Mouse (Mus musculus) adrenal gland, adult 2 months (tissue): ENCODE measurements around the gene Ube2e3. TPM values are rescaled to one million over a fixed set of nuclear protein-coding genes. Genes with fewer than 3 reads are reported as not detected.

ENCODE experiments used
- DNase-seq: peaks from one replicate; pipeline ENCODE4 v3.0.0; 2021
- long read RNA-seq: library from polyadenylated mRNA; stranded (forward); transcript quantifications from one replicate; pipeline ENCODE4 v2.0.0, GENCODE M21; 2021
- polyA plus RNA-seq: library from polyadenylated mRNA; depleted of rRNA; stranded (reverse); fragments of >200 nt; gene quantifications from 2 replicates; pipeline ENCODE4 v1.2.3, GENCODE M21; 2012; rRNA removed
- total RNA-seq, 2 experiments: library from RNA; stranded (reverse); gene quantifications; 2 replicates each; pipeline ENCODE4 v1.2.3; 2021

Ube2e3 gene
- total RNA-seq: 10 to 100 TPM; 41.4 to 48.7 TPM
- polyA plus RNA-seq: 57.7 and 62.7 TPM in 2 replicates
- long read RNA-seq, transcript Ube2e3-201 (6 exons, 2,249 nt): major isoform, 25 of 26 reads
- long read RNA-seq, partial matches to known transcripts: 1 of 26 reads
- long read RNA-seq, other reads (novel, unspliced or antisense): 0 of 26 reads

DNA sequence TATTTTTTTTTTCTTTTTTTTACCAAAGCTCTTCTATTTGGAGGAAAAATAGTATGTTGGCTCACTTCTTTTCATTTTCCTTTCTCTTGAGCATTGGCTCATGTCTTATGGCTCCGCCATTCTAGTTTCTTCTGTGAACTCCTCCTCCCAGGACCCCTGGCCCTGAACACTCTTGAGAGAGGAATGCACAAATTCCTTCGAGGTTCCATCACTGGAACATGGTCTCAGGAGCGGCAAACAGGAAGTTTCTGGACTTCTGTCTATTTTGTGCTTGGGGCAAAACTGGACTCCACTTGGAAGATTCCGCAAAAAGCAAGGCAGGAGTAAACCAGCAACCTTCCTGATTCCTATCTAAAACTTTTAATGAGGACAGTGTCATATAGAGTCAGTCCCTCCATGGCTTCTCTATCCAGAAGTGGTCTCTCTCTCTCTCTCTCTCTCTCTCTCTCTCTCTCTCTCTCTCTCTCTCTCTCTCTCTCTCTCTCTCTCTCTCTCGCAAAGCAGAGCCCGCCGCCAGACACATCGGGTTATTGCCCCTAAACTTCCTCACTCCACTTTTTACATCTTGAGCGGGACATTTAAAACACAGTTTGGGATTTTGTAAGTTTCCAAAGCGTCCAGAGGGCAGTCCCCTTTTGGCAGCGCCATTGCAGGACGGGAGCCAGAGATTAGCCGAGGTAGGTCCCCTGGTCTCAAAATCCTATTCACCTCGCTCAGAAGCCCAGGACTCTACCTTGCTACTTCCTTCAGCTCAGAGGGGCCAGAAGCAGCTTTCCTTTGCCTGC, at the start of gene Ube2e3:
Ube2e3 (plus strand) TSS at position 399 of the 785 bp plus-strand sequence.
- DNase-seq: no peak

- no peak for DNase-seq
Observed at GRCm38 (mm10) chr2:78829887-78830286, 38.0 kb upstream of the Ube2e3 start.

GRCm38 (mm10) chr2:78841494-78842224, 26.3 kb upstream of the Ube2e3 start:
- DNase-seq: no peak

- DNase-seq: no peak
Observed at GRCm38 (mm10) chr2:78844365-78844764, 23.6 kb upstream of the Ube2e3 start.

DNA sequence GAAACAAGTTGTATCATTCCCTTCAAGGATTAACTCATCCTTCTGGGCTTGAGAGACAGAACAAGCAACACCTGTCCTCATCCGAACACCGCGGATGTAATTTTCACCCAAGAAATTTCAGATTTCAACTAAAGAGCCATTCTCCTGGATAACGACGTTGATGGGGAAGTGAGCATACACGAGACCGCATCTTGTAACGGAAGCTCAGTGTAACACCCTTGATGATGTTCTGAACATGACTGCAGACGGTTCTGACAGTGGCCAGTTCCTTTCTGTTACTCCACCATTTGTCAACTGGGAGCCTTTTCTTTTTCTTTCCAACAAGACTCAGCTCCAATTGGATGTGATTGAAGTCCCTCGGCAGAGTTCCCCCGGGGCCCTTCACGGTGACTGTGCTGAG, 22.6 kb upstream of the Ube2e3 start:
- DNase-seq: no peak

DNA sequence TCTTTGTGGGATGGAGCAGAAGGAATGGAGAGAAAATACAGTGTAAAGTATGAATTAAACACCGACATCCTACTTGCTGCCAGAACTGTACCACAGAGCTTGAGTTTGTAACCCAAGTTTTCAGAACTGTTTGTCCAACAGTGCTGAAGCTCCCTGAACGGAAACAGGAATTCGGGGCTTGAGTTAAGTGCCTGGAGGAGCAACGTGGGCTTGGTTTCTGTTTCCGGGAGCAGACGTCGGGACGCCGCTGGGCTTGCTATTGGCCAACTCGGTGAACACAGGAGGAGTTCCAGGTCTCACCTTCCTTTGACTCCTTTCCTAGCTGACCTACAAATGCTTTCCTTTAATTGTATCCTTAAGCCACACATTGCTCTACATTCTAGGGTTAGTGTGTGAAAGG, 22.2 kb upstream of the Ube2e3 start:
- no peak for DNase-seq

DNA sequence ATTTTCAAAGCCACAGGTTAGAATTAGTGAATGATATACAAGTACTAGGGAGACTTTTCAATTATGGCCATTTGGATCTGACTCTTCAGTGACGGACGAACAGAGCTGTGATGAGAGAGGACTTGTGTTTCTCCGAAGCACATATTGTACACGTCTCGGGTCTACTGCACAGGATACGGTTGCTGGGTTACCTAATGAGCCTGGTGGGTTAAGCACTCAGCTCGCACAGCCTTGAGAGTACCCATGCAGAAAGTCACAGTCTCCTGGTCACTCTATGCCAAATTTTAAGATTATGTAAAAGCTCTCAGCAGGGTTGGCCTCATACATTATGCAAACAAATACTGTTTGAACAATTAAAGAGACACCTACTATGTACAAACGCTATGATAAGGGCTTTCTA, 13.6 kb upstream of the Ube2e3 start:
- DNase-seq: no peak

- no peak for DNase-seq
Observed at GRCm38 (mm10) chr2:78858628-78859027, 9.3 kb upstream of the Ube2e3 start.

DNA sequence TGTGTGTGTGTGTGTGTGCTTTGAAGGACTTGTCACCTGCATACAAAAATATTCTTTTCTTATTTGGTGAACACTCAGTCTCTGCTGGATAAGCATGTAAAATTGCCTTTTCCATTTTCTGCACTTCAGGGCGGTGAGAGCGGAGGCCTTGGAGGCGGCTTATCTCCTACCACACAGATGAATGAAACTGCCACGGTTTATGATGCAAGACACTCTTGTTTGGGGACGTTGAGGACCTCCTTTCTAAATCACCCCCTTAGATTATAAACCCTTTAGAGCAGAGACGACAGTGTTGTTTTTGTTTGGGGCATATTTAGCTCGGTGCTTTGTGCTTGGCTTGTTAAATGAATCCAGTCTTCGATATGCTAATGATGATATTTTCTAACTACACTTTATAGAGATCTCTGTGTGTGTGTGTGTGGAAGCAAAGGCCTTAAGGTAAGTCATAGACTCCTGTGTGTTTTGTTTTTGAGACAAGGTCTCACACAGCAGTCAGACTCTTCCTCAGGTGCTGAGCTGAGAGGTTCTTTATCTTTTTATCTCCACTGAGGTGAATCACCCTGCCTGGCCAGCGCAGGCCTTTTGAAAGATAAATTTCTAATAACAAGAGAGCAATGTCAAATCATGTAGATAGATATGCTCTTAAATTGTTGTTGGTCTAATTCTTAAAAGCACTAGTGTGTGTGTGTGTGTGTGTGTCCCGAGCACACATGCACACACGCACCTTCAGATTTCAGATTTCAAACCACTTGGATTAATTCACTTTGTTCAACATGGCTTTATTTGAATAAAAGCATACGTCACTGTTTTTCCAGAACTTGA, 8.4 kb upstream of the Ube2e3 start:
- no peak for DNase-seq

GRCm38 (mm10) chr2:78860088-78860372, 7.9 kb upstream of the Ube2e3 start:
- DNase-seq: no peak

- no peak for DNase-seq
Observed at GRCm38 (mm10) chr2:78864116-78864515, 3.8 kb upstream of the Ube2e3 start.

DNA sequence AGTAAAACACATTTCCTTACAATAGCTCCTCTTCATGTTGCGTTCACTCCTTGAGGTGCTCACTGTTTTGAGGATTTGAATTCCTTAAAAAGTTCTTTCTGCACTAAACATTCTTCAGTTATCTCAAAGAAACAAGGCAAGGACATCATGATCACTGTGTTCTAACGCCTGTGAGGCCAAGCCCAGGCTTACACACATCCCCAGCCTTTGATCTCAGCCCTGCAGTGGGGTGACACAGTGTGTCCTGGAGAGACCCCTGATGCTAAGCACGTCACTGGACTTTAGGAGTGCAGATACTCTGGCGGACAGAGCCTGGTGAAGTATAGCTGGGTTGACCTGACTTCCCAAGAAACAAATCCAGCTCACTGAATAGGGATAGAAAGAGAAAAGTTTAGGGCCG, 3.1 kb upstream of the Ube2e3 start:
- DNase-seq: no peak

GRCm38 (mm10) chr2:78868511-78868854, 559 bp downstream of the Ube2e3 start:
- peak; percentile 87 for DNase-seq

DNA sequence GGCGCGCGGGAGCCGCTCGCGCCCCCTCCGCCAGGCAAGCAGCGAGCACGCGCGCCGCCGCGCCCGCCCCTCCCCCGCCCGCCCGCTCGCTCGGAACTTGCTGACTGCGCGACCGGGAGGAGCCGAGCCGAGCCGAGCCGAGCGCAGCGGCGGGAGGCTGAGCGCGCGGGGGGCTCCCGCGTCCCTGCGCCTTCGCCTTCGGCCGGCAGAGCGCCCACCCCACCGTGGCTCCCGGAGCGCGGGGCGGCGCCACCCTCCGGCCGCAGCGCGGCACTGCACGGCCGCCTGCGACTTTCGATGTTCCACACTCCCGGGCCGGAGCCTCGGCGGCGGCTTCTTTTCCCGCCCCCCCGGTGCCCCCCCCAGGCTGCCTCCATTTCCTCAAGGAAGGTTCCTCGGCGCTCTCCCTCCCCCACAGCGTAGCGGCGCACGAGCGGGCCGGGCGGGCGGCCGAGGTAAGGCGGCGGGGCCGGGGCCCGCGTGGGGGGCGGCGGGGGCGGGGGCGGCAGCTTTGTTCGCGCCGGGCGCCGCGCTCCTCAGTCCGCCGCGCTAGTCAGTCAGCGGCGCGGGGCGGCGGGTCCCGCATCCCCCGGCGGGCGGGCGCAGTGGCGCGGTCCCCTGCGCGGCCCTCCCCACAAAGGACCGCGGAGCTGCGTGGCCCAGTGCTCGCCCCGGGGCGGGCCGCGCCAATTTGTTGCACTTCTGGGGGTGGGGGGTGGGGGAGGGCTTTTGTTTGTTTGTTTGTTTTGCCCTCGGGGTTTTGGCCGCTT, 1.2 kb downstream of the Ube2e3 start:
- DNase-seq: peak; percentile 85

DNA sequence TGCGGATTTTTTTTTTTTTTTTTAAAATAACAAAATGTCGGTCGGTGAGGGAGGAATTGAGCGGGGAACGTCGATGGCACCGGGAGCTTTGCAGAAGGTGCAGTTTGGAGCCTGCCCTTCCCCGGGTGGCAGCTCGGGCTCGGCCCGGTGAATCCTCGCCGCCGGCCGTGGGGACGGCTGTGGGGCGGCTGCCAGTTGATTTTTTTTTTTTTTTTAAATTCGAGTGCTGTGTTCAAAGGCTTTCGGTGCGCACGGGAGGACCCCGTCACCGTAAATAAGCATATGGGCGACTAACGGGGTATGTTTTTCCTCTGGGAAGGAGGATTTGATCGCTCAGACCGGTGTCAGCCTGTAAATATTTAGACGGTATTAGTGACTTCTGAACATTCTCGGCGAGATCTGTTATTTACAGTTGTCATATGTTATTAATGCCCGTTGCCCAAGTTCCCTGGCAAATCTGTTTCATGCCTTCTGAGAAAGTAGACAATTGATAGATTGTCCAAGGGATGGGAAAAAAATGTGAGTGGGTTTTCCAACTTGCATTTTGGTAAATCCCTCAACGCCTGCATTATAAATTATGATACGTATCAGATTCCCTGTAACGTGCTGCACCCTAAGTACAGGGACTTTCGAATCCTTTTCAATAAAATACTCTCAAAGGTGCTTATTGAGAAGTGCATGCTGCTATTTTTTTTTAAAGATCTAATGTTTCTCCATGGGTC, 2.0 kb downstream of the Ube2e3 start:
- DNase-seq: peak; percentile 49

GRCm38 (mm10) chr2:78870443-78871025, 2.6 kb downstream of the Ube2e3 start:
- DNase-seq: peak; percentile 51

- DNase-seq: no peak
Observed at GRCm38 (mm10) chr2:78871971-78872860, 4.3 kb downstream of the Ube2e3 start.

- no peak for DNase-seq
Observed at GRCm38 (mm10) chr2:78873946-78874345, 6.0 kb downstream of the Ube2e3 start.

DNA sequence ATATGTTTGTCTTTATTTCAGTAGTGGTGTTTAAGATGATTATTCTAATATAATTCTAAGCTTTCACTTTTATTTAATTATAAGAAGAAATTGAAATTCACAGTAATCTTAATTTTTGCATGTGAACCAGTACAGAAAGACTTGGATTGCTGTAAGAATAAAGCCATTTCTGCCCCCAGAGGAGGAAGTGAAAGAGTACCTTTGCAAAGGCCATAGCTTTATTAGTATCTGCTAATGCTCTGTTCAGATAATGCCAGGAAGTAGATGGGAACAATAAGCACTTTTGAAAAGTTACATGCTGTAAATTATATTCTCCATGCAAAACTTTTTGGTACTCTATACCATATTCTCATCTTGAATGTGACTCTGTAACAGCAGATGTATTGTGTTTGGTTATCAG, 8.1 kb downstream of the Ube2e3 start:
- no peak for DNase-seq

DNA sequence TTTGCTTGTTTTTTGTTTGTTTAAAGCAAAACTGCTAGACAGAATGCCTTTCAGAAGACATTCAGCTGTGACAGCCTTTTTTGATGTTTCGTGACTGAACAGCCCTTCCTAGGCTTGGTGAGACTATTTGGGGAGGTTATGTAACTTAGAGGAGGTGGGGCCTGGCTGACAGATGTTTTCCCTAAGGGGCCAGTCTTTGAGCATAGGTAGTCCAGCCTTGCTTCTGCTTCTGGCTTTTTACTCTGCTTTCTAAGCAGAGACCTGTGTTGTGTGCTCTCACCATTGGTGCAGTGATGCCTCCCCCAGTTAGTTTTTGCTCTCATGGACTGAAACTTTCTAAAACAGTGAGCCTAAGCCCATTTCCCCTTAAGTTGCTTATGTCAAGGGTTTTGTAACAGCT, 14.1 kb downstream of the Ube2e3 start:
- DNase-seq: no peak
